Mouse (Mus musculus) heart, postnatal 4 days (tissue): ENCODE results near the gene Osbpl10. TPM values are rescaled to one million over a fixed set of nuclear protein-coding genes. Genes with fewer than 3 reads are reported as not detected.
"Not testable (repeated sequence)": the region's sequence is repeated elsewhere in the genome, so short reads cannot be mapped to it uniquely, and the experiment has no call there.

Experiments used
- DNase-seq: peaks from one replicate; pipeline ENCODE4 v3.0.0; 2021
- total RNA-seq, 2 experiments: library from RNA; stranded (reverse); gene quantifications; 2 replicates each; pipeline ENCODE4 v1.2.3; 2021

Osbpl10 gene
- total RNA-seq, 2 experiments from 2014 or later: 5.7 to 6.1 TPM

GRCm38 (mm10) chr9:114985741-114986140 is 7.4 kb downstream of the Osbpl10 start:
- no peak for DNase-seq

GRCm38 (mm10) chr9:114986361-114986760 is 8.0 kb downstream of the Osbpl10 start:
- DNase-seq: no peak

GRCm38 (mm10) chr9:114988029-114988428 is 9.7 kb downstream of the Osbpl10 start:
- no peak for DNase-seq

- DNase-seq: no peak
Measured at GRCm38 (mm10) chr9:114988610-114989327, 10.4 kb downstream of the Osbpl10 start.

GRCm38 (mm10) chr9:114990421-114990820 is 12.1 kb downstream of the Osbpl10 start:
- DNase-seq: no peak

GRCm38 (mm10) chr9:114992528-114992927 is 14.2 kb downstream of the Osbpl10 start:
- no peak for DNase-seq

- no peak for DNase-seq
Measured at GRCm38 (mm10) chr9:114995250-114995649, 16.9 kb downstream of the Osbpl10 start.

GRCm38 (mm10) chr9:114995716-114996115 is 17.3 kb downstream of the Osbpl10 start:
- DNase-seq: no peak

- no peak for DNase-seq
Measured at GRCm38 (mm10) chr9:114996489-114996888, 18.1 kb downstream of the Osbpl10 start.

GRCm38 (mm10) chr9:114999010-114999770 is 20.8 kb downstream of the Osbpl10 start:
- no peak for DNase-seq

- DNase-seq: no peak
Measured at GRCm38 (mm10) chr9:114999771-115000146, 21.4 kb downstream of the Osbpl10 start.

- no peak for DNase-seq
Measured at GRCm38 (mm10) chr9:115005446-115005845, 27.1 kb downstream of the Osbpl10 start.

GRCm38 (mm10) chr9:115007776-115008175 is 29.4 kb downstream of the Osbpl10 start:
- no peak for DNase-seq

GRCm38 (mm10) chr9:115008194-115008593 is 29.8 kb downstream of the Osbpl10 start:
- no peak for DNase-seq

- DNase-seq: no peak
Measured at GRCm38 (mm10) chr9:115012367-115012766, 34.0 kb downstream of the Osbpl10 start.

- no peak for DNase-seq
Measured at GRCm38 (mm10) chr9:115020141-115020540, 41.8 kb downstream of the Osbpl10 start.

GRCm38 (mm10) chr9:115021419-115021818 is 43.0 kb downstream of the Osbpl10 start:
- no peak for DNase-seq

GRCm38 (mm10) chr9:115023137-115023536 is 44.8 kb downstream of the Osbpl10 start:
- DNase-seq: no peak

- DNase-seq: peak; percentile 41
Measured at GRCm38 (mm10) chr9:115023708-115024383, 45.5 kb downstream of the Osbpl10 start.

- DNase-seq: no peak
Measured at GRCm38 (mm10) chr9:115029307-115029706, 50.9 kb downstream of the Osbpl10 start.

- DNase-seq: no peak
Measured at GRCm38 (mm10) chr9:115030581-115030980, 52.2 kb downstream of the Osbpl10 start.

GRCm38 (mm10) chr9:115031046-115031445 is 52.7 kb downstream of the Osbpl10 start:
- DNase-seq: not testable (repeated sequence)

- no peak for DNase-seq
Measured at GRCm38 (mm10) chr9:115032786-115033185, 54.4 kb downstream of the Osbpl10 start.
